Mouse (Mus musculus): Measurements from ENCODE around the gene Galnt13. TPM values are rescaled to one million over a fixed set of nuclear protein-coding genes. Genes with fewer than 3 reads are reported as not detected.
A peak's percentile ranks its signal among the peaks of the same experiment; 100 is the strongest.
"Not testable (repeated sequence)": the region's sequence is repeated elsewhere in the genome, so short reads cannot be mapped to it uniquely, and the experiment has no call there.

Galnt13 gene
- total RNA-seq (2021) (under 1 TPM; 0.06 to 0.48 TPM), polyA plus RNA-seq (2012; rRNA removed) (0.01 TPM in 1 of 2 replicates, not detected in the other)
- long read RNA-seq = 0 reads

GRCm38 (mm10) chr2:54435937-54436735 is at the start of gene Galnt13:
Gene Galnt13 (plus strand): TSS chr2:54436317.
- peak; percentile 38 for DNase-seq

DNA sequence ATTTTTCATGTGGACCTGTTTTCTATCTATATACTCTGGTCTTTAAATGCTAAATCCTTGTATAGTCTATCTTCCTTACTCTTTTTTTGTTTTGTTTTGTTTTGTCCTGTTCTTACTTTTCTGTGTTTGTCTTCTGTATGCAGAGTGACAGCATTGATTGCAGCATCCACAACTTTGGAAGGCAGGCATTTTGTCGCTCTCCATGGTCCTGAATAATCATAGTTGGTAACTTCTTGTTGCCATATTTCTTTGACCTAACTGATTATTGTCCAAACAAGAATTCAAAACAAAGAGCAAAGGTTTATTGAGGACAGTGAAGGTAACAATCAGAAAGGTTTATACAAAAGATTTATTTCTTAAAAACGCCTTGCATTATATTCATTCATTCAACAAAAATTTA is 5.1 kb upstream of the Galnt13 start:
- DNase-seq = no peak

DNA sequence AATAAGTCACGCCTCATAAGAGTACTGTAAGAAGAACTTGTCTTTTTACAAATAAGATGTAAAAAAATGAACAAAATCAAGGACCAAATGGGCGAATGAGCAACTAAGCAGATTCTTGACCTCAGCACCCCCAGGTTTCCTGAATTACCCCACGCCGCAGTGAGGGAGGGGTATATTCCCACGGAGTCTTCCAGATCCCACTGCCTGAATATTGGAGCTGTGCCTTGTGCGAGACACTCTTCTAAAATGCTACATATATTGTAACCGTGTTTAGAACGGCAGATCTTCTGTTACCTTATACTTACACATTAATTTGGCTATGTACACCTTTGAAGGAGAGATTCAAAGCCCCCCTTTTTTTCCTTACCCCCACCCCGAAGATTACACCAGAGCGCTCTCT is 737 bp upstream of the Galnt13 start:
- DNase-seq = no peak

DNA sequence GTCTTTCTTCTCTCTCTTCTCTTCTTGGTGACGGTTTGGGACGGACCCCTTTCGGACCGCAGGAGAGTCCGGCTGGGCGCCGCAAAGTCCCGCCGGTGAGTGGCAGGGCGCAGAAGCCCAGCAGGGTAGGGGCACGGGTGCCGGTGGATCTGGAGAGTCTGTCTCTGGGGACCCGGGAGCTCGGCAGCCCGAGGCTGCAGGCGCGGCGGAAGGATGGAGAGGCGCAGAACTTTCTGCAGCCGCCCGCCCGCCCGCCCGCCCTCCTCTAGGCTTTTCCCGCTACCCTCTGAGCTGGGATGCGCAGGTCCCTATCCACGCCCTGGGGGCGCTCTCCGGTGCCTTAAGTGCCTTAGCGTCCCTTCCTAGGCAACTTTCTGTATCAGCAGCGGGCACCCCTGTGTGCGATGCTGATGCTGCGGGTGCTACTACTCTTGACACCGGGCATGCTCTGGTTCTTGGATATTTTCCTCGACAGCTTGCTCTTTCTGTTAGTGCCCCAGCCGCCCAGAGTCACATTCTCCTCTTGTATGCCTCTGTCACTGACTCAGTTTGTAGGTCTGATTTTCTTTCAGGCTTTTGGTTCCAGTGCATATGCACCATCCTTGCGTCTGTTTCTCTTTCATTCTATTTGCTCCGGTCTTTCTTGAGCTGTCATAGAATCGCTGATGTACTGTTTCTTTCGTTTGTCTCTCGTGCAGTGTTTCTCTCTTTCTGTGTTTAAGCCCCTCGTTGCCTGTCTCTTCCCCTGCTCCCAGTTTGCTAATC is 801 bp downstream of the Galnt13 start:
- no peak for DNase-seq

DNA sequence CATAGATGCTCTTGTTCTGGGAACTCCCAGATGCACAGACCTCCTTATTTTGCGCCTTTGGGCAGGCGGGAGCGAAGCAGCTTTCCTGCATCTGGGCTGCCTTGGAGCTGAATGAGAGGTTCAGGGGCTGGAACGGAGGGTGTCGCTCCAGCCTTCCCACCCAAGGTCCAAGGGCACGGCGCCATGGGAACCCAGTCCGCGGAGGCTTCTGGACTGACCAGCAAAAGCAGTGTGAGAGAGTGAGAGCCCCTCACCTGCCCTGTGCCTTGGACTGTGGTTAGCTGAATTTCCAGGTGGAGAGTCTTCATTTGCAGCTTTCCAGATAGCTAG is 1.3 kb downstream of the Galnt13 start:
- DNase-seq = no peak

- no peak for DNase-seq
These were observed 6.8 kb downstream of the Galnt13 start for GRCm38 (mm10) chr2:54442734-54443500.

GRCm38 (mm10) chr2:54483426-54483825 is 47.3 kb downstream of the Galnt13 start:
- no peak for DNase-seq

- no peak for DNase-seq
These were observed 86.9 kb downstream of the Galnt13 start for GRCm38 (mm10) chr2:54522989-54523388.

GRCm38 (mm10) chr2:54527073-54527472 is 91.0 kb downstream of the Galnt13 start:
- no peak for DNase-seq

- DNase-seq = peak; percentile 7
These were observed 122.4 kb downstream of the Galnt13 start for GRCm38 (mm10) chr2:54558357-54559153.

- DNase-seq = no peak
These were observed 129.0 kb downstream of the Galnt13 start for GRCm38 (mm10) chr2:54565068-54565467.

DNA sequence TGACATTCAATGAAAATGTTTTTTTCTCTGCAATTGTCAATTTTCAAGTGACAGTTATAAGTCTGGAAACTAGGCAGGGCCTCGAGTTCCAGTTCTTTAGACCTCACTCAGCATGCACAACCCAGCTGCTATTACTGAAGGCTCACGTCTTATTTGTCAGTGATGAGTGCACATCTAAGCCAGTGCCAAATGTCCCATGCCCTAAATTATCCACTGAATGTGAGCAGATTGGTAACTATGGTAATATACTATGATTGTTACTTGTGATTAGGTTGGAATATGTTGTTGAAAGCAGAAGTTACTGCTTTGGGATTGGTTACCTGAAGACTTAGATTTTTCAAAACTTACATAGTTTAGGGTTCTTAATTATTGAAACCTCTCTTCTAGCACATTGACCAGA is 131.1 kb downstream of the Galnt13 start:
- no peak for DNase-seq

DNA sequence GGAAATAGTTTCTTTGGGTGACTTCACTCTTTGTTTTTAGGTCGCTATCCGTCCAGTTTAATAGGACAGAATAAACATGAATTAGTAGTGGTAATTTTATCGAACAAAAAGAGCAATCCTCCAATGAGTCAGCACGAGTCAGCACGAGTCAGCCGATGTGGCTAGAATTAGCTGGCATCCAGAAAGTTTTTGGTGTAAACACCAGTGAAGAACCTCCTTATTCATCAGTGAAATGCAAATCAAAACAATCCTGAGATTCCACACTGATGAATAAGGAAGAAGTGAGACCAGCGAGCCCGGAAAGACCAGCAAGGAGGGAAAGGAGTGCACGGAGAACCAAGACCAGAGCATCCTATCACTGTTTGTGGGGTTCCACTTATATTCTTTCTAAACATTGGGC is 131.5 kb downstream of the Galnt13 start:
- peak; percentile 50 for DNase-seq

GRCm38 (mm10) chr2:54713817-54714216 is 277.7 kb downstream of the Galnt13 start:
- DNase-seq = not testable (repeated sequence)

DNA sequence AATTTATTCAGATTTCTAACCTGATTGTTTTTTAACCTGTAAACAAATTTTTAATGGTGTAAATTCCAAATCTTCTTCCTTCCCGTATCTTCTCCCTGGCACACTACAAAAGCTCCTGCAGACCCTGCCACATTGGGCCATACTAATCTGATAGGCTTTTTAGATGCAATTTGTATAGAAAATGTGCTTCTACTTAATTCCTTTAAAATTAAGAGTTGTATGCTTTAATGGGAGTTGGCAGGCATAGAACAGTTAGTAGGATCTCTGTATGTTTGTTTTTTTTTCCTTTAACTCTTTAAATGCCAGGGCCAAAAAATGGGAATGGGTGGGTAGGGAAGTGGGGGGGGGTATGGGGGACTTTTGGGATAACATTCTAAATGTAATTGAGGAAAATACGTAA is 315.1 kb downstream of the Galnt13 start:
- no peak for DNase-seq

DNA sequence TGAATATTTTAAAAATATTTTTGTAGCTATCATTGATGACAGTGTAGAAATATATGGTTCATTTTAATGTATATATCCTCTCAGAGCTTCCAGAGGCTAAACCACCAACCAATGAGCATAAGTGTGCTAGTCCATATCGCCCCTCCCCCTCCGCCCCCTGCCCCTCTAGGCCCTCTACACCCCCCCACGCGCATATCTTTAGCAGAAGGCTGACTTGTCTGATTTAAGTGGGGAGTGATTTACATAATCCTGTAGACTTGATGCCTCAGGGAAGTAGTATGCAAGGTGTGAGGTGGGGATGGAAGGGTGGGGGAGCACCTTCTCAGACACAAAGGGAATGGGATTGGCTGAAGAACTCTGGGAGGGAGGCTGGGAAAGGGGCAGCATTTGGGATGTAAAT is 323.7 kb downstream of the Galnt13 start:
- DNase-seq = no peak

- no peak for DNase-seq
These were observed 342.7 kb downstream of the Galnt13 start for GRCm38 (mm10) chr2:54778790-54779273.

DNA sequence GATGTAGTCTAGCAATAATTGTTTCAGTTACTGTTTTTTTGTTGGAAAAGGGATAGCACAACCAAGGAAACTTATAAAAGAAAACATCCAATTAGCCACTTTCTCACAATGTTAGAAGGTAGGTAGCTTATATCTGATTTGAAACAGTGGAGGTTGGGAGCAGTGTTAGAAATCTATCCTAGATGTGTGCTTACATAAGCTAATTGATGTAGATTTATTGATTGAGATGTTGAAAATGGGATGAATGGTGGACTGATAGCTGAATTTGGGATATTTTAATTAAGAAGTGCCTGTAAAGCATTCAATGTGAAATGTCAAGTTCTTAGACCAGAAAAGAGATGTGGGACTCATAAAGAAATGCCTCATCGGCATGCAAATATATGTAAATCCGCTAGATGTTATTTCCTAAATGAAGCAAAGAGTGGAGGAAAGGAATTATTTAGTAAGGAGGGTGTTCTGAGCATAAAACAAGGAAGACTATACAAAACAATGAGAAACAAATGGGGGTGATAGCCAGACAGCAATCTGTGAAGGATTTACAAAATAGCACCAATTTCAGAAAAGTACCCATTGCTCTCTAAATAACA is 377.6 kb downstream of the Galnt13 start:
- DNase-seq = no peak

DNA sequence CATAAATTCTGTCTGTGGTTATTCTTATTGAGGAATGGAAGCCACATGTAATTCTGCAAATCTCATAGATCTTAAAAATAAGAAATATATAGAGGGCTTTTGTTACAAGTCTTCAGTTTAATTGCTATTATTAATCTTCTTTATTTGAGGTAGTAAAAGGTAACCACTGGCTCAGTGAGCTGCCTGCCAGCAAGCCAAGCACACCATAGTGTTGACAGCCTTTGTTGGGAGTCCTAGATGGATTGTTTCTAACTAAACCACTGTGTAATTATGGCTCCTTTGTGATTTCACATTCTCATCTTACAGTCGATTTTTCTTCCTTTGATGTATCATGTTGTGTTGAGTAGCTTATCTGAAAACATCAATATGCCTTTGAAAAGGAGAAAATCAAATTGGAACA is 405.1 kb downstream of the Galnt13 start:
- DNase-seq = no peak

DNA sequence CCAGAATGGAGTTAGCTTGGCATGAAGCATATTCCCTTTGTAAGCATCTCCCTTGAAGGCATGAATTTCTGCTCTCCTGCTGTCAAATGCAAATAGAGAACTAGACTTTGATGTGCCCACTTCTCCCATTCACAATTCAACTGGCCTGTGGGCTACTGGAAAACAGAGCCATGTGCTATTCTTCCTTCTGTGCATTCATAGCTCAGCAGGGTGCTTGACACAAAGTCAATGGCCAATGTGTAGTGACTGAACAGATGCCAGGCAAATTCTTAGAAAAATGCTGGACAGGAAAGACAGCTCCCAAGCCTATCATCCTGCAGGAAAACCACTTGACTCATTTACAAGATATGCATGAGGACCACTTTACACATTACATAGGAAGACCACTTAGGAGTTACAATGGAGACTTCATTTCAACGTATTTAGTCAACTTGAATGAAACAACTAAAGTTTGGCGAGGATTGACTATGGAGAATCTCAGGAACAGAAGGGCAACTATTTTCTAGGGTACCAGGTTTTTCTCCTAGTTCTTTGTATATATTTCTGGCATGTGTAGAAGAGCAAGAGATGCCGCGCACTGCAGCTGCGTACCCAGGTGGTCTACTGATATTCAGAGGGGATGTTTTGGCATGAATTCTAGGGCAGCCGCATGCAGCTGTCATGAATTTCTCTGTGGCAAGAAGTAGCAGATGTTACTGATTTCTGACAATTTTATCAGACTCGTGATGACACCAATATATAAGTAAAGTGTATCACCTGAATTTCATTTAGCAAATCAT is 470.4 kb downstream of the Galnt13 start:
- no peak for DNase-seq
